Mouse (Mus musculus) mouse embryonic stem cell (cell line): ENCODE measurements around the gene Ahcyl2.

Experiments used
- in situ Hi-C, 2 experiments: fragments of 300-500 bp; cut with MboI; formaldehyde crosslinking; loops; 1 replicate in 1 of 2; 3 replicates in 1 of 2; pipeline ENCODE4 v1.14.3; 2019 to 2020; ENCODE audit warnings: low sequenced_read_pairs in 2 of 2, low pct_unique_long_range_greater_than_20kb in 1 of 2, mixed read lengths in 1 of 2; ENCODE audit not compliant: unreplicated experiment in 1 of 2

Ahcyl2 gene

DNA sequence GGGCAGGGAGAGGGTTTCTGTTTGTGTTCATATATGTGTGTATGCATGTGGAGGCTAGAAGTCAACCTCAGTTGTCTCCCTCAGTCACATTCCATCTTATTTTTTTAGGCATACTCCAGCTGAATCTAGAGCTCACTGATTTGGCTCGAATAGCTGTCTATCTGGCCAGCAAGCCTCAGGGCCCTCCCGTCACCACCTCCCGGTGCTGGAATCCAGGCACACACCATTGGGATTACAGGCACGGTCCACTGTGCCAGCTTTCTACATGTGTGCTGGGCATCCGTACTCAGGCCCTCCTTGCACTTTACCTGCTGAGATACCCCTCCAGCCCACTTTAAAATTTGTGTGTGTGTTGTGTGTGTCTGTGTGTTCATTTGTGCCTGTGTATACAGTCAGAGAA is 107.8 kb downstream of the Ahcyl2 start:
- in situ Hi-C loops, result no loop called here

DNA sequence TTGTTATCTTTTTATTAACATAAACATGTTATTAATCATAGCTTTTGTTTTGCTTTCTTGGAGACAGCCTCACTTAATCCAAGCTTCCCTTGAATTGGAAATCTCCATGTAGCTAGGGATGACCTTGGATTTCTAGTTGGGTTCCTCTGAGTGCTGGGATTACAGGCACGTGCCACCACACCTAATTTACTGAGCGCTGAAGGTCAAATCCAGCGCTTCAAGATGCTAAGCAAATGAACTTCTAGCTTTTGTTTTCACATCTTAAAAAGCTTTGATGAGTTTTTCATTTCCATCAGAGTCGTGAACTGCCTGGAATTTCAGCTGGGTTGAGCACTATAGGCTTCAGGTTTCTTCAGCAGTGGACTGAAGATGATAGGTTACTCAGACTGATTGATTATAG is 109.0 kb downstream of the Ahcyl2 start:
- in situ Hi-C loops, result no loop called here

DNA sequence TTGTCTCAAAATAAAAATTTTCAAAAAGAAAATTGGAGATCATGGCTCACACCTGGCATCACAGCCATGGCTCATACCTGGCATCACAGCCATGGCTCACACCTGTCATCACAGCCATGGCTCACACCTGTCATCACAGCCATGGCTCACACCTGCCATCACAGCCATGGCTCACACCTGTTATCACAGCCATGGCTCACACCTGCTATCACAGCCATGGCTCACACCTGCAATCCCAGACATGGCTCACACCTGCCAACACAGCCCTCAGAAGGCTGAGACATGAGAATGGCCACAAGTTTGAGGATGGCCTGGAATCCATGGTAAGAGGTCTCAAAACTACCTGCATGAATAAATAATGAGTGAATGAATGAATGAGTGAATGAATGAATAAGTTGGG is 111.8 kb downstream of the Ahcyl2 start:
- in situ Hi-C loops, result no loop called here

DNA sequence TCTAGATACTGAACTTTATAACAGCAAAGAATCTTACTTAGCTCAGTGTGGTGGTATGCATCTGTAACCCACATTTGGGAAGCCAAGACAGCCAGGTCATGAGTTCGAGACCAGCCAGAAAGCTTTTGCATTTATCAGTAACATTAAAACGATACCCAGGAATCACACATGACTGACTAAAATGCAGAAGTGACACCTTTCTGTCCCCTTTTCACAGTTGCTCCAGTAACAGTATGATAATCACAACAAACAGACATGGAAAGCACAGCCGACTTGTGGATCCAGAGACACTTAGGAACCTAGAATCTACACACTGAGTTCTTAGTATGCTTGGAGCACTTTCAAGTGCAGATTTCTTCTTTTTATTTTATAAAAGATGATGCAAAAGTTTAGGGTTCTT is 113.0 kb downstream of the Ahcyl2 start:
- in situ Hi-C loops, result no loop called here

DNA sequence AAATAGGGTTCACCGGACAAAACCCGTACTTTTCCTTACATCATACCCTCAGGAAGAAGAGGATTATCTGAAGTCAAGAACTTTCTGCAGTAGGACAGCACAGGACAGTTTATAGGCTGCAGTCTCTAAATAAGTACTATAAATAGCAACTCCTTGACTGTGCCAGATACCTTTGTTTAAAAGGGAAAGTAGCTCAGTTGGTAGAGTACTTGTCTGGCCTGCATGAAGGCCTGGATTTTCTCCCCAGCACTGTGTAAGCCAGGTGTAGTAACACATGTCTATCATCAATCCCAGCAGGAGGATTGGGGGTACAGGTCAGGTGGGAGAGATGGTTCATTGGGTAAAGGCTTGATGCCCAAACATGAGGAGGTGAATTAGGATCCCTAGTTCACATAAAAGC is 114.1 kb downstream of the Ahcyl2 start:
- in situ Hi-C loops, result no loop called here

DNA sequence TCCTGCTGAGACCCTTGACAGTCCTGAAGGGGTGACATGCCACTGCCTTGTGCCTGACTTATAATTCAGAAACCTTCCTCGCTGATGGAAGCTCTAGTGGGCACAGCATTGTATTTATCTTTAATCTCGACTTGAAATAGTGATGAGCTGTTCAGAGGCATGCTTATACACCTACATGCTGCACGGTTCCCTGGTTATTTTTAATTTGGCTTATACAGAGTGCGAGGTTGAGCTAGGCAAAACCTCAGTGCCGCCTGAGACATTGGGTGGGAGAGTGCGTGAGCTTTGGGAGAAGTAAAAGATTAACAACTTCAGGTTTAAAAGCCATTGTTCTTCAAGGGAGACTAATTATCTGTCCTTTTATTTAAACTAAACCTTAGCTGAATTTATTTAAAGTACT is 115.1 kb downstream of the Ahcyl2 start:
- in situ Hi-C loops, result no loop called here

DNA sequence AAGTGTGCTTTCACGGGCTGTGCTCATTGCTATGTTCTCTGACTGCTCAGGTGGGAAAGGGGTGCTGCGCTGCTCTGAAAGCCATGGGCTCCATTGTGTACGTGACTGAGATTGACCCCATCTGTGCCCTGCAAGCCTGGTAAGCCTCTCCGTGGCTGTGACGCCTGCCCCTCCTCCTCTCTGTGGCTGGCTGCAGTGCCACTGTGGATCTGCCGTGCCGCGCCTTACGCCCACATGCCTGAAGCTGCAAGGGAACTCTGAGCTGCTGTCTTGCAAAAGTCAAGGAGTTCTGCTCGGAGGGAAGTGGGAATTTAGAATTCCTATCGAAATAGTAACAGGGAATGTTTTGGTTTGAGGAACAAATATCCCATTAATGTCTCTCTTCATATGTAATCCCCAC is 123.3 kb downstream of the Ahcyl2 start:
- in situ Hi-C loops, result no loop called here

DNA sequence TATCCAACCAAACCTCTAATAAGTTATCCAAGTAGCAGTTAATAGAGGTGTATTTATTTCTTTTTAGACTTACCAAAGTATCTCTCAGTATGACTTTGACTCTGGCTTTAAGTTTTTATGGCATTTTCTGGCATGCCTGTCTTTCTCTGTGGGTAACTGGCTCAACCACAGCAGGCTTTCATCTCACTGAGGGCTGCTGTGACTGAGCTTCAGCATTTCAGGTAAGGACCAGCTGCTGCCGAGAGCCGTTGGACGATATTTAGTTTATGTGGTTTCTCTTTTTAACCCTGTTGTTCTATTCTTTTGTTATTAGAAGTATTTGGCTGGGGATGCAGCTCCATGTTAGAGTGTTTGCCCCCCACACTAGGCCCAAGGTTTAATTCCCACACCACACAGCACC is 129.2 kb downstream of the Ahcyl2 start:
- in situ Hi-C loops, result no loop called here

DNA sequence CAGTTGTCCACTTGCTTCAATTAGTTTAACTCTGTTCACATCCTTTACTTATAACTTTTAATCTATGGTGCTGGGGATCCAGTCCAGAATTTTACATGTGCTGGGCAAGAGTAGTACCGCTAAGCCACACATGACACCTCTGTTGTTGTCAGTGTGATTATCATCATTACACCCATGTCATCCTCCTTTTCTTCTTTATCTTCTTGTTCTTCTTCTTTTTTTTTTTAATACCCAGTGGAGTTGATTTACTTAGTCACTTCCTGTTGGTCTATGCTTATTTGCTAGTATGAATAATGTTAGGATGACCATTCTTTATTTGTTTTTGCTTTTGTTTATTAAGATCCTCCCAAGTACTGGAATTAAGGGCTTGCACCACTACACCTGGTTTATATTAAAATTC is 133.6 kb downstream of the Ahcyl2 start:
- in situ Hi-C loops, result no loop called here

DNA sequence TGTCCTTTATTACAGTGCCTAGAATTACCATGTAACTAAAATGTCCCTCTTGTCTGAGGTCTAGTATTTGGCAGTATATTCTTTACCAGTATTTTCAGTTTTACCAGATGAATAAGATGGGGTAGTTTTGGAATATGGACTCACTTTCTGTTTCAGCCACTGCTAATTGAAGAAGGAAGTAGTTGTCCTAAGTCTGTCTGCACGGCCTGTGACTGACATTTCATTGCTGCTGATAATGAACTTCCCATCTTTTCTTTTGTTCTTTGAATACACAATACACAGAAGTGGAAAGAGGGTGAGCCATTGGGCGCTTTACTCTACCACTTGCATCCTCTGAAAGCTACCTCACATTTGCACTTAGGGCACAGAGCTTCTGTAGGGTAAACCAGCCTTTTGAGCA is 134.4 kb downstream of the Ahcyl2 start:
- in situ Hi-C loops, result no loop called here

DNA sequence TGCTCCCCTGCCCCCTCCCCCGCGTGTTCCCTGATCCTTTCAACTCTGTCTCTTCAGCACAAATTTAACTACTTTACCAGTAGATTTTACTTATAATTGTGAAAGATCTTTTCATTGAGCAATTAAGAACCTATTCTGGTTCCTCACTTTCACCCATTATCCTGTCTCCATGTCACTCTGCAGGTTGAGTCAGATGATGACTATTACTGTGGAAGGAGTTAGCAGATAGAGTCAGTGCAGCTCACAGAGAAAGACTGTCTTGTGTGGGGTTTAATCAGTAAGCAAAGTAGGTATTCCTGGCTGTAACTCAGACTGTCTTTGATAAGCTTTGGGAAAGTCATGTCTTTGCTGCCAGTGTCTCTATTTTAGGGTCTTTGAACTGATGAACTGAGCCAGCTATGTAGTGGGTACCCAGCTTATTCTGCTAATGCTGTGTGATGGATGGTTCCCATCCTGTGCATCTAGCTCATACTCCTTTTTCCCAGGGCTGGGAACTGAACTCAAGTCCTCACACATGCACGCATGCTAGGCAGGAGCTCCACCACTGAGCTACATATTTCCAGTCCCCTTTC is 135.6 kb downstream of the Ahcyl2 start:
- in situ Hi-C loops, result no loop called here

DNA sequence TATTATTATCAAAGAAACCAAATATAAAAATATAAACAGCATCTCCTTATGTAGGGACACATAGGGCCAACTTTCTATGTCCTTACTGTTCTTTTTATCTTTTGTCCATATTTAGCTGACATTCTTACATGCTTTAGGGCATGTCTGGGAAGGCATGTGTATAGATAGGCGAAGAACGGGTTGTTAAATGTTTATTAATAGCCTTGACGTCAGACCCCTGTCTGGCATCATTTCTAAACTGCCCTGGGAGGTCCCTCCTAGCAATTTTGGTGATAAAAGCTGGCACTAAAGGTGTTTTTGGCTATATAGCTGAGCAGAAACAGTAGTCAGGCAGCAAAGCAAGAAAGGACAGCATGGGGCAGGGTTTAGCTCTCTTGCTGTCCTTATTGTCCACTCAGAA is 136.5 kb downstream of the Ahcyl2 start:
- in situ Hi-C loops, result no loop called here

DNA sequence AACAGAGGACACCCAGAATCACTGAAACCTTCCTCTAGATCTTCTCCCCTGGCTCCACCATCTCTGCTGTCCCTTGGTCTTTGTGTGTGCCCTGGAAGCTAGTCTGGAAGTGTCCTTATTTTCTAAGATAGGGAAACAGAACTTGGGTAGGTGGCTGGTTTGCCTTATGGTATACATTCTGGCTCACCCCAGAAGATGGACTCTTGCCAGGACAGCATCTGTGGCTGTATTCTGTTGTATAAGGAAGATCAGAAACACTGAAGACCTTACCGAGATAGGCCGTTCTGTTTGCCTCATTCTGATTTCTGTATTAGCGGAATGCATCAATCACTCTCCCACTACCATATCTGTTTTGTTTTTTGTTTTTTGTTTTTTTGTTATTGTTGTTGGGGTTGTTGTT is 142.8 kb downstream of the Ahcyl2 start:
- in situ Hi-C loops, result no loop called here

DNA sequence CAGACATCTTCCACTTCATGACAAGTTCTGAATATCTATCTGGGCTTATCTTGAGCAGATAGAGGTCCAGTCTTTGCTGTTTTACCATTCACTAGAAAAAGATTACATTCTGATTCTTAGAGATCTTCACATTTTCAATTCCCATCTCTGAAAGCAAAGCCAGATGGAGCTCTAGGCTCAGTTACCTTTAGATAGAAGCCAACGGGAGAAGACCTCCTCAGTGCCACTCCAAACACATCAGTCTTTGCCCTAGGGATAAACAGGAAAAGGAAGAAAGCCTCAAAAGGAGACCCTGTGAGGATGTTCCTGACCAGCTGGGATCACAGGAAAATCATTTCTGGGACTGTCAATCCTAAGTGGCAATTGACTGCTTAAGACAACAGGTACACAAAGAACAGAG is 145.9 kb downstream of the Ahcyl2 start:
- in situ Hi-C loops, result no loop called here

DNA sequence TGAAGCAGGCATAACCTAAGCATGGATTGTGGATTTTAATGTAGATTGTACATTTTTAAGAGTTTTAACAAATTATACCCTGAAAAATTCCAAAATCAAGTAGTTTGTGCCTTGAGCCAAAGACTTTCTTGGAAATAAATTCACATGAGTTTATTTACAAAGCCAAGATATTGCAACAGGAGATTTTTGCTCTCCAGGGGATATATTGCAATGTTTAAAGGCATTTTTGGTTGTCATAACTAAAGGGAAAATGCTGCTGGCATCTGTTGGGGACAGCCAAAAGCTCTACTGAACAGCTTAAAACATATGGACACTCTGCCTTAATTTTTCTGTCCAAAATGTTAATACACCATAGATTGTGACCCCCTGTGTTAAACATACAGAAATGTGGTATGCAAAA is 146.3 kb downstream of the Ahcyl2 start:
- in situ Hi-C loops, result no loop called here

DNA sequence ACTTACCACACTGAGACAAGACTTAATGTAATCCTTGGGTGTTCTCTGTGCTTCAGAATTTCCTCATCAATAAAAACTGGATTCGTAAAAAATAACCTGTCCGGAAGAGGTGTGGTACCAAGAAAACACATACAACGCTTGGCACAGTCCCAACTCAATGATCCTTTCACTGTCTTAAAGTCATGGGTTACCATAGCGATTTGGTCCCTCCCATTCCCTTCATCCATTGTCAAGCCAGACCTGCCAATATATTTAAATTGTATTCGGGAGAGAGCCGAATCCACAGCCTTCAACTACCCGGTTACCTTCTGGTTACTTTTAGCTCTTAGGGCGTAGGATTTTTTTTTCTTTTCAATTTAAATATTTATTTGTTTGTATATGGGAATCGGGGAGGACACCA is 148.0 kb downstream of the Ahcyl2 start:
- in situ Hi-C loops, result no loop called here

DNA sequence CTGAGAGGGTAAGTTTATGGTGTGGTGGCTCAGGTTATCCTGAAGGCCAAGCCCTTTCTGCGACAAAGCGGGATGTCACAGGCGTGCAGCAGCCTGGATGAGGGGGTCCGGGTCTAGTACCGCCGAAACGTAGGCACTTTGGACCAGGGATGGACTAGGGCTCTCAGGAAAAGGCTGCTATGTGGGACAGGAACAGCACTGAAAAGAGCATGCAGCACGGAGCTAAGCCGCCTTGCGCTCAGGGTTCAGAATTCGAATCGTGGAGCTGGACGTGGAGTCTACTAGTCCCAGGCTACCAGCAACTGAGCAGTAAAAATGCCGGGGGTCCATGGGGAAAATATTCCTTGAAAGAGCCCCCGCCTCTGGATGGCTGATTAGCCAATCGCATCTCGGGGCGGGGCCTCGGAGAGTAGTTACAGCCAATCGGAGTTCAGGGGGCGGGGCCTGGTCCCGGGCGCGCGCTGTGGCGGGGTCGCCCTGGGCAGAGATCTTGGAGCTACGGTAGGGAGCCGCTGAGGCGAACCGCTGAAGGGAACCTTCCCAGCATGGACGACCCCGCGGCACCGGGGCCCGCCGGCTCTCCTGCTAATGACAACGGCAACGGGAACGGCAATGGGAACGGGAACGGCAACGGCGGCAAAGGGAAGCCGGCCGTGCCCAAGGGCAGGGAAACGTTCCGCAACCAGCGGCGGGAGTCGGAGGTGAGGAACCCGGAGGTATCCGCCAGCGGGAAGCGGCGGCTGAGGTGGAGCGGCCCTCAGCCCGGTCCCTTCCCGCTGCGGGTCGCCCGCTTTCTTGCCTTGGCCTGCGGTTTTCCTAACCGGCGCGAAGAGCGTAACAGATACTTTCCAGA is 148.9 kb downstream of the Ahcyl2 start, which contains the start of gene Strip2:
Strip2 (plus strand) TSS at position 483 of the 853 bp plus-strand sequence.
- in situ Hi-C loops, result no loop called here

DNA sequence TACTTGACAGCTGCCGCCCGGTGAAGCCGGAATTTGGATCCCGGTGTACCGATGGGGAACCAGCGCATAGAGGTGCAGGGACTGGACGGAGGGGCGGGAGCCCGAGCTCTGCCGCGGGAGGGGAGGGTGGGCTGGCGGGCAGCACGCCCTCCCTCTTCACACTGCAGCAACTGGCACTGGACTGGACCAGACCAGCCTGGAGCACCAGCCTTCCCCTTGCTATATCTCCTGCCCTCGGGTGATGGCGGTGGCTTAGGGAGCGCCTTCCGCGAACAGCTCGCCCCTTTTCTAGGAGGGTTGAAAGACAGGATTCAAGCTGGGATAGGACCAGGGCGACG is 149.5 kb downstream of the Ahcyl2 start:
- in situ Hi-C loops, result no loop called here

DNA sequence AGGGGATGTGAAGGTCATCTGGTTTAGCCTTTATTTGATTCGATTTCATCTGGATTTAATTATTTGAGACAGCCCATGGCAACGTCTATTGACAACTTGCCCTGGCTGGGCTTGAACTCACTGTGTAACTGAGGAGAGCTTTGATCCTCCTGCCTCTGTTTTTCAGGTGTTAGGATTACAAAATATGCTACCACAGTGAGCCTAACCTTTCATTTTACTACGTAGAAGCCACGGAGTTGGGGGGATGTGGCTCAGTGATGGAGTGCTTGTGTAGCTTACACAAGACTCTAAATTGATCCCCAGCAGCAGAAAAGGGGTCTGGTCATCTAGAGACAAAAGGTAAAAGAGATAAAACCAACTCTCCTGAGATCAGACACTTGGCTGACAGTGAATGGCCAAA is 150.1 kb downstream of the Ahcyl2 start:
- in situ Hi-C loops, result no loop called here

DNA sequence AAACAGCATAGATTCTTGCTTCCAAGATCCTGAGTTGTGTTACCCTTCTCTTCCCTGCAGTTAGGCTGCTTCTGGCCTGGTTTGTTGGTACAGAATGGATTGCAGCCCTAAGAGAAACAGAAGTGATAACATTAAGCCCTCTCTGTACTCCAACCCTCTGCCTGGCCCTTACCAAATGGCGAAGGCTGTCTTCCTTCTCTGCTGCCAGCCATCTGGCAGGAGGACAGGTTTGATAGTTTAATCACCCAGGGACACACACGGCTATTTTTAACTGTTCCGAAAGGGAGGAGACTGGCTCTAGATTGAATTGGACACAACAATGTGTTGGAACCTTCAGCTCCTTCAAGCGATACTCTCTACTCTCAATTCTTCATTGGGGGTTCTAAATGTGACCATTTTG is 155.7 kb downstream of the Ahcyl2 start:
- in situ Hi-C loops, result no loop called here
